Mouse (Mus musculus): Measurements from ENCODE around the gene Dll4. TPM values are rescaled to one million over a fixed set of nuclear protein-coding genes. Genes with fewer than 3 reads are reported as not detected.

Dll4 gene
- polyA plus RNA-seq, 1 experiment: not detected

- TF ChIP-seq MAX (IDR thresholded peaks at IDR 0.05) (no peak), MYOD1 (IDR thresholded peaks at IDR 0.05; ENCODE audit: control insufficient read depth, insufficient read length, low read depth) (no peak), USF1 (IDR thresholded peaks at IDR 0.05; ENCODE audit: low read depth) (no peak)
- no peak overlapping the region for H3ac ChIP-seq (ENCODE audit: control insufficient read depth, insufficient read length, low read depth)
- no peak overlapping the region for H3K4me3 ChIP-seq (ENCODE audit: insufficient read depth, poor library complexity, severe bottlenecking)
- H3K27me3 ChIP-seq (ENCODE audit: control insufficient read depth, insufficient read depth, insufficient read length): no peaks in the 10 kb centered on the region
- H3K79me3 ChIP-seq (ENCODE audit: low read depth): peaks cover 14% of the 10 kb centered on the region
- H3K36me3 ChIP-seq (ENCODE audit: control insufficient read depth, insufficient read depth): peaks cover 55% of the 10 kb centered on the region
- H3K79me2 ChIP-seq (ENCODE audit: control insufficient read depth, insufficient read depth): peaks cover 27% of the 10 kb centered on the region
Measured at GRCm38 (mm10) chr2:119293776-119294390, 31.7 kb upstream of the Dll4 start.

GRCm38 (mm10) chr2:119294411-119294810 lies 31.2 kb upstream of the Dll4 start:
- Histone ChIP-seq H3K36me3 (ENCODE audit: control insufficient read depth, insufficient read depth) (peaks cover 55% of the 10 kb centered on the region), H3K4me3 (ENCODE audit: insufficient read depth, poor library complexity, severe bottlenecking) (no peak overlapping the region)

DNA sequence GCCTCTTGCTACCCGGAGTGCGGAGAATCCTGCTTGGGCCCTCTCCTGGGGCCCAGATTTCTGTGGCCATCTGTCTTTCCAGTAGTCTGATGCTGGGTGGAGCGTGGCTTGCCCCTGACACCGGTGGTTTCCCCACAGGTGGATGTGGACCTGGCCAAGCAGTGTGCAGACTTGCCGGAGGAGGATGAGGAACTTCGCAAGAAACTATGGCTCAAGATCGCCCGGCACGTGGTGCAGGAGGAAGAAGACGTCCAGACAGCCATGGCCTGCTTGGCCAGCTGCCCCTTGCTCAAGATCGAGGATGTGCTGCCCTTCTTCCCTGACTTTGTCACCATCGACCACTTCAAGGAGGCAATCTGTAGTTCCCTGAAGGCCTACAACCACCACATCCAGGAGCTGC lies 28.8 kb upstream of the Dll4 start:
- no peak for TF ChIP-seq CTCF (IDR thresholded peaks at IDR 0.05; ENCODE audit: control insufficient read depth, insufficient read depth, insufficient read length)
- no peak for TF ChIP-seq FOSL1 (IDR thresholded peaks at IDR 0.05; ENCODE audit: insufficient read depth, low read length, poor library complexity, severe bottlenecking)
- TF ChIP-seq USF1 (IDR thresholded peaks at IDR 0.05; ENCODE audit: low read depth): no peak
- no peak for TF ChIP-seq CEBPB (IDR thresholded peaks at IDR 0.05; ENCODE audit: low read depth)
- TF ChIP-seq MAX (IDR thresholded peaks at IDR 0.05): no peak
- no peak for TF ChIP-seq MYOG (IDR thresholded peaks at IDR 0.05; ENCODE audit: control insufficient read depth, extremely low read depth, insufficient read length)
- no peak for TF ChIP-seq MYOD1 (IDR thresholded peaks at IDR 0.05; ENCODE audit: control insufficient read depth, insufficient read length, low read depth)
- H3K27me3 ChIP-seq (ENCODE audit: control insufficient read depth, insufficient read depth, insufficient read length): no peaks in the 10 kb centered on the region
- H3ac ChIP-seq (ENCODE audit: control insufficient read depth, insufficient read length, low read depth): no peak overlapping the region
- peaks cover 3% of the 10 kb centered on the region for H3K79me3 ChIP-seq (ENCODE audit: low read depth)
- peaks cover 41% of the 10 kb centered on the region for H3K36me3 ChIP-seq (ENCODE audit: control insufficient read depth, insufficient read depth)
- no peak overlapping the region for H3K4me3 ChIP-seq (ENCODE audit: insufficient read depth, poor library complexity, severe bottlenecking)
- peaks cover 6% of the 10 kb centered on the region for H3K79me2 ChIP-seq (ENCODE audit: control insufficient read depth, insufficient read depth)

More at GRCm38 (mm10) chr2:119294411-119294810, 31.2 kb upstream of the Dll4 start:
- TF ChIP-seq CEBPB (IDR thresholded peaks at IDR 0.05; ENCODE audit: low read depth): no peak
- TF ChIP-seq CTCF (IDR thresholded peaks at IDR 0.05; ENCODE audit: control insufficient read depth, insufficient read depth, insufficient read length): no peak
- H3K27me3 ChIP-seq (ENCODE audit: control insufficient read depth, insufficient read depth, insufficient read length): no peaks in the 10 kb centered on the region
- peaks cover 21% of the 10 kb centered on the region for H3K79me2 ChIP-seq (ENCODE audit: control insufficient read depth, insufficient read depth)
- H3K79me3 ChIP-seq (ENCODE audit: low read depth): peaks cover 10% of the 10 kb centered on the region
- no peak overlapping the region for H3ac ChIP-seq (ENCODE audit: control insufficient read depth, insufficient read length, low read depth)

DNA sequence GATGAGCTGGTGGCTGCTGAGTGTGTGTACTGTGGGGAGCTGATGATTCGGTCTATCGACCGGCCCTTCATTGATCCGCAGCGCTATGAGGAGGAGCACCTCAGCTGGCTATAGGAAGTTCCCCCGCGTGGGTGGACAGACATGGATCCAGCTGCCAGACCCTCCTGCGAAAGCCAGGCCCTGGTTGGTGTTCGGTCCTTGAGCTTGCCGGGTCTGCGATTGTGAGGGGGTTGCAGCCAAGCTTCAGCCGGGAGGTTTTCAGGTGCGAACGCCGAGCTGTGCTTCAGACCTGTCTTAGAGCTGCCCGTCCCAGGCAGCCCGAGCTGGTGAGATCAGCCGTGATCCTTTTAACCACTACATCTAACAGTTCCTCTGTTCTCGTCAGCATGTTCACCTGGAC lies 28.1 kb upstream of the Dll4 start:
- Histone ChIP-seq H3ac (ENCODE audit: control insufficient read depth, insufficient read length, low read depth) (no peak overlapping the region), H3K27me3 (ENCODE audit: control insufficient read depth, insufficient read depth, insufficient read length) (no peaks in the 10 kb centered on the region), H3K79me2 (ENCODE audit: control insufficient read depth, insufficient read depth) (peaks cover 6% of the 10 kb centered on the region), H3K4me3 (ENCODE audit: insufficient read depth, poor library complexity, severe bottlenecking) (no peak overlapping the region), H3K79me3 (ENCODE audit: low read depth) (peaks cover 3% of the 10 kb centered on the region), H3K36me3 (ENCODE audit: control insufficient read depth, insufficient read depth) (peaks cover 41% of the 10 kb centered on the region)
- no peak for TF ChIP-seq MYOD1 (IDR thresholded peaks at IDR 0.05; ENCODE audit: control insufficient read depth, insufficient read length, low read depth)
- TF ChIP-seq MYOG (IDR thresholded peaks at IDR 0.05; ENCODE audit: control insufficient read depth, extremely low read depth, insufficient read length): no peak
- no peak for TF ChIP-seq USF1 (IDR thresholded peaks at IDR 0.05; ENCODE audit: low read depth)
- no peak for TF ChIP-seq CTCF (IDR thresholded peaks at IDR 0.05; ENCODE audit: control insufficient read depth, insufficient read depth, insufficient read length)
- TF ChIP-seq FOSL1 (IDR thresholded peaks at IDR 0.05; ENCODE audit: insufficient read depth, low read length, poor library complexity, severe bottlenecking): no peak
- no peak for TF ChIP-seq MAX (IDR thresholded peaks at IDR 0.05)
- TF ChIP-seq CEBPB (IDR thresholded peaks at IDR 0.05; ENCODE audit: low read depth): no peak

GRCm38 (mm10) chr2:119298330-119298729 lies 27.3 kb upstream of the Dll4 start:
- Histone ChIP-seq H3K79me2 (ENCODE audit: control insufficient read depth, insufficient read depth) (peaks cover 6% of the 10 kb centered on the region), H3K36me3 (ENCODE audit: control insufficient read depth, insufficient read depth) (peaks cover 39% of the 10 kb centered on the region), H3K4me3 (ENCODE audit: insufficient read depth, poor library complexity, severe bottlenecking) (no peak overlapping the region), H3K79me3 (ENCODE audit: low read depth) (peaks cover 3% of the 10 kb centered on the region), H3ac (ENCODE audit: control insufficient read depth, insufficient read length, low read depth) (no peak overlapping the region), H3K27me3 (ENCODE audit: control insufficient read depth, insufficient read depth, insufficient read length) (no peaks in the 10 kb centered on the region)
- no peak for TF ChIP-seq USF1 (IDR thresholded peaks at IDR 0.05; ENCODE audit: low read depth)
- peak; percentile 53 for TF ChIP-seq CTCF (IDR thresholded peaks at IDR 0.05; ENCODE audit: control insufficient read depth, insufficient read depth, insufficient read length)

GRCm38 (mm10) chr2:119298839-119299238 lies 26.7 kb upstream of the Dll4 start:
- no peak overlapping the region for H3ac ChIP-seq (ENCODE audit: control insufficient read depth, insufficient read length, low read depth)
- H3K36me3 ChIP-seq (ENCODE audit: control insufficient read depth, insufficient read depth): peaks cover 33% of the 10 kb centered on the region
- H3K79me2 ChIP-seq (ENCODE audit: control insufficient read depth, insufficient read depth): peaks cover 6% of the 10 kb centered on the region
- peaks cover 3% of the 10 kb centered on the region for H3K79me3 ChIP-seq (ENCODE audit: low read depth)
- TF ChIP-seq USF1 (IDR thresholded peaks at IDR 0.05; ENCODE audit: low read depth): no peak
- no peak for TF ChIP-seq FOSL1 (IDR thresholded peaks at IDR 0.05; ENCODE audit: insufficient read depth, low read length, poor library complexity, severe bottlenecking)
- no peak for TF ChIP-seq CTCF (IDR thresholded peaks at IDR 0.05; ENCODE audit: control insufficient read depth, insufficient read depth, insufficient read length)
- no peak for TF ChIP-seq MYOD1 (IDR thresholded peaks at IDR 0.05; ENCODE audit: control insufficient read depth, insufficient read length, low read depth)
- TF ChIP-seq MYOG (IDR thresholded peaks at IDR 0.05; ENCODE audit: control insufficient read depth, extremely low read depth, insufficient read length): no peak
- TF ChIP-seq CEBPB (IDR thresholded peaks at IDR 0.05; ENCODE audit: low read depth): no peak
- TF ChIP-seq MAX (IDR thresholded peaks at IDR 0.05): no peak
- H3K4me3 ChIP-seq (ENCODE audit: insufficient read depth, poor library complexity, severe bottlenecking): no peak overlapping the region
- H3K27me3 ChIP-seq (ENCODE audit: control insufficient read depth, insufficient read depth, insufficient read length): no peaks in the 10 kb centered on the region
